Mouse (Mus musculus): ENCODE measurements around the gene Ropn1l. TPM values are rescaled to one million over a fixed set of nuclear protein-coding genes. Genes with fewer than 3 reads are reported as not detected.

Gene Ropn1l
- total and polyA plus RNA-seq, 2 experiments from 2014 or later: 1.2 to 3.1 TPM

GRCm38 (mm10) chr15:31417796-31418685, 35.5 kb downstream of the Ropn1l start:
- Histone ChIP-seq H3K9ac (no peak overlapping the region), H3K36me3 (ENCODE audit: insufficient read depth) (no peaks in the 10 kb centered on the region), H3K4me3 (ENCODE audit: low read depth, low read length) (no peak overlapping the region), H3K27ac (ENCODE audit: low read depth, low read length) (no peak overlapping the region; the same call in 1 of the 2 replicates), H3K4me2 (ENCODE audit: low read depth) (no peak overlapping the region), H3K27me3 (ENCODE audit: insufficient read depth, low read length) (no peaks in the 10 kb centered on the region), H3K4me1 (ENCODE audit: insufficient read depth) (no peaks in the 10 kb centered on the region), H3K9me3 (ENCODE audit: low read length) (no peaks in the 10 kb centered on the region)
- TF ChIP-seq CTCF (IDR thresholded peaks at IDR 0.05; ENCODE audit: low read depth): no peak
- WGBS: 70% methylated on average over 21 of the region's 21 CpGs
- ATAC-seq (0 out of 2 replicates have a peak, but pooled peaks have one; percentile 20), DNase-seq (no peak)

- Histone ChIP-seq H3K36me3 (ENCODE audit: insufficient read depth) (no peaks in the 10 kb centered on the region), H3K4me3 (ENCODE audit: low read depth, low read length) (no peak overlapping the region), H3K27me3 (ENCODE audit: insufficient read depth, low read length) (no peaks in the 10 kb centered on the region), H3K4me1 (ENCODE audit: insufficient read depth) (no peaks in the 10 kb centered on the region), H3K9ac (no peak overlapping the region), H3K9me3 (ENCODE audit: low read length) (no peaks in the 10 kb centered on the region), H3K27ac (ENCODE audit: low read depth, low read length) (no peak overlapping the region), H3K4me2 (ENCODE audit: low read depth) (no peak overlapping the region)
- DNase-seq (no peak), ATAC-seq (peak; percentile 42)
- TF ChIP-seq CTCF (IDR thresholded peaks at IDR 0.05; ENCODE audit: low read depth): no peak
- WGBS: 79% methylated on average over 6 of the region's 6 CpGs
Observed at GRCm38 (mm10) chr15:31417409-31417795, 36.1 kb downstream of the Ropn1l start.

GRCm38 (mm10) chr15:31415181-31415580, 38.4 kb downstream of the Ropn1l start:
- Histone ChIP-seq H3K4me2 (ENCODE audit: low read depth) (no peak overlapping the region), H3K4me1 (ENCODE audit: insufficient read depth) (no peaks in the 10 kb centered on the region), H3K9me3 (ENCODE audit: low read length) (no peaks in the 10 kb centered on the region), H3K36me3 (ENCODE audit: insufficient read depth) (no peaks in the 10 kb centered on the region), H3K4me3 (ENCODE audit: low read depth, low read length) (no peak overlapping the region), H3K9ac (no peak overlapping the region), H3K27me3 (ENCODE audit: insufficient read depth, low read length) (no peaks in the 10 kb centered on the region), H3K27ac (ENCODE audit: low read depth, low read length) (no peak overlapping the region)
- ATAC-seq (no peak), DNase-seq (no peak)
- 79% methylated on average over 4 of the region's 4 CpGs for WGBS
- no peak for TF ChIP-seq CTCF (IDR thresholded peaks at IDR 0.05; ENCODE audit: low read depth)

- no peaks in the 10 kb centered on the region for H3K9me3 ChIP-seq (ENCODE audit: low read length)
- no peak overlapping the region for H3K4me3 ChIP-seq (ENCODE audit: low read depth, low read length)
- no peaks in the 10 kb centered on the region for H3K27me3 ChIP-seq (ENCODE audit: insufficient read depth, low read length)
- 54% methylated on average over 6 of the region's 6 CpGs for WGBS
- no peak overlapping the region for H3K27ac ChIP-seq (ENCODE audit: low read depth, low read length)
- ATAC-seq (no peak), DNase-seq (no peak)
- H3K9ac ChIP-seq: no peak overlapping the region
- no peaks in the 10 kb centered on the region for H3K4me1 ChIP-seq (ENCODE audit: insufficient read depth)
- H3K36me3 ChIP-seq (ENCODE audit: insufficient read depth): no peaks in the 10 kb centered on the region
- no peak for TF ChIP-seq CTCF (IDR thresholded peaks at IDR 0.05; ENCODE audit: low read depth)
- no peak overlapping the region for H3K4me2 ChIP-seq (ENCODE audit: low read depth)
Observed at GRCm38 (mm10) chr15:31414179-31414898, 39.2 kb downstream of the Ropn1l start.

- no peak overlapping the region for H3K4me3 ChIP-seq (ENCODE audit: low read depth, low read length)
- H3K9me3 ChIP-seq (ENCODE audit: low read length): no peaks in the 10 kb centered on the region
- no peaks in the 10 kb centered on the region for H3K36me3 ChIP-seq (ENCODE audit: insufficient read depth)
- 92% methylated on average over 6 of the region's 6 CpGs for WGBS
- no peaks in the 10 kb centered on the region for H3K4me1 ChIP-seq (ENCODE audit: insufficient read depth)
- H3K27ac ChIP-seq (ENCODE audit: low read depth, low read length): no peak overlapping the region
- no peak overlapping the region for H3K4me2 ChIP-seq (ENCODE audit: low read depth)
- DNase-seq: no peak
- no peaks in the 10 kb centered on the region for H3K27me3 ChIP-seq (ENCODE audit: insufficient read depth, low read length)
- no peak for TF ChIP-seq CTCF (IDR thresholded peaks at IDR 0.05; ENCODE audit: low read depth)
- H3K9ac ChIP-seq: no peak overlapping the region
- no peak for ATAC-seq
Observed at GRCm38 (mm10) chr15:31413662-31414061, 39.9 kb downstream of the Ropn1l start.

GRCm38 (mm10) chr15:31412933-31413332, 40.6 kb downstream of the Ropn1l start:
- Histone ChIP-seq H3K9me3 (ENCODE audit: low read length) (no peaks in the 10 kb centered on the region), H3K27me3 (ENCODE audit: insufficient read depth, low read length) (no peaks in the 10 kb centered on the region), H3K9ac (no peak overlapping the region), H3K4me1 (ENCODE audit: insufficient read depth) (no peaks in the 10 kb centered on the region), H3K36me3 (ENCODE audit: insufficient read depth) (no peaks in the 10 kb centered on the region), H3K4me2 (ENCODE audit: low read depth) (no peak overlapping the region), H3K27ac (ENCODE audit: low read depth, low read length) (no peak overlapping the region), H3K4me3 (ENCODE audit: low read depth, low read length) (no peak overlapping the region)
- TF ChIP-seq CTCF (IDR thresholded peaks at IDR 0.05; ENCODE audit: low read depth): no peak
- WGBS: 60% methylated on average over 3 of the region's 3 CpGs
- DNase-seq: no peak
- no peak for ATAC-seq

GRCm38 (mm10) chr15:31412436-31412835, 41.1 kb downstream of the Ropn1l start:
- no peak for ATAC-seq
- no peak for TF ChIP-seq CTCF (IDR thresholded peaks at IDR 0.05; ENCODE audit: low read depth)
- no peak overlapping the region for H3K9ac ChIP-seq
- H3K27me3 ChIP-seq (ENCODE audit: insufficient read depth, low read length): no peaks in the 10 kb centered on the region
- H3K27ac ChIP-seq (ENCODE audit: low read depth, low read length): no peak overlapping the region
- 83% methylated on average over 6 of the region's 6 CpGs for WGBS
- H3K9me3 ChIP-seq (ENCODE audit: low read length): no peaks in the 10 kb centered on the region
- H3K4me2 ChIP-seq (ENCODE audit: low read depth): no peak overlapping the region
- H3K4me1 ChIP-seq (ENCODE audit: insufficient read depth): no peaks in the 10 kb centered on the region
- no peak overlapping the region for H3K4me3 ChIP-seq (ENCODE audit: low read depth, low read length)
- no peak for DNase-seq
- no peaks in the 10 kb centered on the region for H3K36me3 ChIP-seq (ENCODE audit: insufficient read depth)
